Mouse (Mus musculus): ENCODE measurements around the gene Trp73.

Gene Trp73

GRCm38 (mm10) chr4:154103386-154103785 is 36.6 kb downstream of the Trp73 start:
- no peak for DNase-seq (ENCODE audit: low spot score)

- DNase-seq (ENCODE audit: low spot score) = no peak
These were observed 40.6 kb downstream of the Trp73 start for GRCm38 (mm10) chr4:154099361-154099760.

GRCm38 (mm10) chr4:154096111-154096510 is 43.9 kb downstream of the Trp73 start:
- DNase-seq (ENCODE audit: low spot score) = no peak

- DNase-seq (ENCODE audit: low spot score) = peak; percentile 31
These were observed 46.8 kb downstream of the Trp73 start for GRCm38 (mm10) chr4:154093210-154093609.

GRCm38 (mm10) chr4:154091356-154091755 is 48.7 kb downstream of the Trp73 start:
- DNase-seq (ENCODE audit: low spot score) = no peak

- no peak for DNase-seq (ENCODE audit: low spot score)
These were observed 50.8 kb downstream of the Trp73 start for GRCm38 (mm10) chr4:154089205-154089604.

GRCm38 (mm10) chr4:154086436-154086835 is 53.6 kb downstream of the Trp73 start:
- DNase-seq (ENCODE audit: low spot score) = no peak

GRCm38 (mm10) chr4:154085856-154086255 is 54.2 kb downstream of the Trp73 start:
- DNase-seq (ENCODE audit: low spot score) = no peak

GRCm38 (mm10) chr4:154081974-154082373 is 58.0 kb downstream of the Trp73 start:
- no peak for DNase-seq (ENCODE audit: low spot score)

GRCm38 (mm10) chr4:154081021-154081420 is 59.0 kb downstream of the Trp73 start:
- DNase-seq (ENCODE audit: low spot score) = no peak

- no peak for DNase-seq (ENCODE audit: low spot score)
These were observed 59.8 kb downstream of the Trp73 start for GRCm38 (mm10) chr4:154080211-154080610.

- no peak for DNase-seq (ENCODE audit: low spot score)
These were observed 68.1 kb downstream of the Trp73 start for GRCm38 (mm10) chr4:154071941-154072340.

- no peak for DNase-seq (ENCODE audit: low spot score)
These were observed 68.5 kb downstream of the Trp73 start for GRCm38 (mm10) chr4:154071521-154071920.

GRCm38 (mm10) chr4:154070896-154071295 is 69.1 kb downstream of the Trp73 start:
- peak; percentile 24 for DNase-seq (ENCODE audit: low spot score)

GRCm38 (mm10) chr4:154064827-154065773 is 74.9 kb downstream of the Trp73 start:
- DNase-seq (ENCODE audit: low spot score) = peak; percentile 58

GRCm38 (mm10) chr4:154057696-154058095 is 82.3 kb downstream of the Trp73 start:
- no peak for DNase-seq (ENCODE audit: low spot score)

- peak; percentile 69 for DNase-seq (ENCODE audit: low spot score)
These were observed 83.3 kb downstream of the Trp73 start for GRCm38 (mm10) chr4:154056661-154057060.

GRCm38 (mm10) chr4:154056046-154056445 is 84.0 kb downstream of the Trp73 start:
- no peak for DNase-seq (ENCODE audit: low spot score)

GRCm38 (mm10) chr4:154055482-154055881 is 84.5 kb downstream of the Trp73 start:
- no peak for DNase-seq (ENCODE audit: low spot score)

GRCm38 (mm10) chr4:154053065-154053464 is 86.9 kb downstream of the Trp73 start:
- no peak for DNase-seq (ENCODE audit: low spot score)

- DNase-seq (ENCODE audit: low spot score) = no peak
These were observed 88.6 kb downstream of the Trp73 start for GRCm38 (mm10) chr4:154051401-154051800.

- DNase-seq (ENCODE audit: low spot score) = no peak
These were observed 94.2 kb downstream of the Trp73 start for GRCm38 (mm10) chr4:154045837-154046236.

GRCm38 (mm10) chr4:154042577-154042976 is 97.4 kb downstream of the Trp73 start, which contains the start of gene Ccdc27:
Ccdc27 (minus strand) TSS chr4:154042677.
- DNase-seq (ENCODE audit: low spot score) = no peak

- DNase-seq (ENCODE audit: low spot score) = no peak
These were observed 102.9 kb downstream of the Trp73 start for GRCm38 (mm10) chr4:154037123-154037522.
